19 mouse cellular contexts compared by ENCODE assay signal in genomic region chr3:151547182-151547581, GRCm38 (mm10).
A peak's percentile ranks its signal among the peaks of the same experiment; 100 is the strongest.
DNase-seq lines count a peak whose midpoint lies in the region; ATAC-seq lines count a peak whose summit lies in the region.
"Had no signal": no experiment of that assay in that cellular context is flagged by ENCODE, and none has a peak within 500 bp of the region (broad histone marks: within the 10 kb centered on the region; RNA-seq: fewer than 3 reads in every experiment).

No protein-coding gene starts in this region.

- WGBS in midbrain, embryonic 11.5 days = 86% methylated on average over 3 of the region's 3 CpGs
- 98% methylated on average over 3 of the region's 3 CpGs for WGBS in midbrain, embryonic 16.5 days

- no peak overlapping the region for H3K4me2 ChIP-seq in midbrain, embryonic 11.5 days
- H3K4me2 ChIP-seq in midbrain, embryonic 16.5 days (ENCODE audit: low read length) = no peak overlapping the region

- H3K36me3 ChIP-seq in midbrain, embryonic 11.5 days (ENCODE audit: control insufficient read depth, insufficient read depth, low read length) = no peaks in the 10 kb centered on the region
- no peaks in the 10 kb centered on the region for H3K36me3 ChIP-seq in midbrain, embryonic 16.5 days (ENCODE audit: control insufficient read depth, insufficient read depth, low read length)
- H3K36me3 ChIP-seq: G1E had no signal

- peak; percentile 76 for DNase-seq in heart, adult 11 months
- no peak for DNase-seq in heart, adult 18-20 months
- DNase-seq in midbrain, embryonic 11.5 days (ENCODE audit: low spot score, missing footprints) = peak; percentile 56
- DNase-seq: adrenal gland, adult 2 months; adrenal gland, adult 8-10 months; adrenal gland, postnatal 10 days; adrenal gland, postnatal 14 days; adrenal gland, postnatal 25 days; adrenal gland, postnatal 36 days; B cell, adult 2 months; cerebellum, adult 11 months; cerebellum, adult 11-12 months; cerebellum, adult 18-20 months had no signal

- H3K27me3 ChIP-seq in midbrain, embryonic 11.5 days (ENCODE audit: control insufficient read depth, insufficient read depth, low read length) = no peaks in the 10 kb centered on the region
- H3K27me3 ChIP-seq in midbrain, embryonic 16.5 days (ENCODE audit: control insufficient read depth, insufficient read depth, low read depth, low read length) = no peaks in the 10 kb centered on the region
- H3K27me3 ChIP-seq: CH12.LX, Patski had no signal

- H3K9me3 ChIP-seq in midbrain, embryonic 11.5 days (ENCODE audit: control insufficient read depth, low read length) = no peaks in the 10 kb centered on the region
- H3K9me3 ChIP-seq in midbrain, embryonic 16.5 days (replicated peaks; ENCODE audit: control insufficient read depth, low read length, poor library complexity, severe bottlenecking) = no peaks in the 10 kb centered on the region

- H3K4me3 ChIP-seq in midbrain, embryonic 11.5 days (ENCODE audit: low read depth, low read length) = no peak overlapping the region
- H3K4me3 ChIP-seq in midbrain, embryonic 16.5 days (ENCODE audit: low read depth, low read length) = no peak overlapping the region

- ATAC-seq in midbrain, embryonic 11.5 days (ENCODE audit: low FRiP score) = no peak
- no peak for ATAC-seq in midbrain, embryonic 16.5 days
- ATAC-seq: activated CD4-positive, CD25-positive, alpha-beta regulatory T cell, adult 4 months; CD4-positive, CD25-positive, alpha-beta regulatory T cell, adult 4 months; Patski had no signal

- no peak overlapping the region for H3K9ac ChIP-seq in midbrain, embryonic 11.5 days (ENCODE audit: low read length)
- H3K9ac ChIP-seq in midbrain, embryonic 16.5 days (ENCODE audit: low read depth, low read length) = no peak overlapping the region

- H3K4me1 ChIP-seq in midbrain, embryonic 11.5 days (ENCODE audit: control insufficient read depth, insufficient read depth, low read length) = no peaks in the 10 kb centered on the region
- no peaks in the 10 kb centered on the region for H3K4me1 ChIP-seq in midbrain, embryonic 16.5 days (ENCODE audit: control insufficient read depth, insufficient read depth, low read length)

- H3K27ac ChIP-seq in midbrain, embryonic 11.5 days (ENCODE audit: low read depth, low read length) = no peak overlapping the region
- no peak overlapping the region for H3K27ac ChIP-seq in midbrain, embryonic 16.5 days (ENCODE audit: low read length)

Comparison
In these comparisons a context has a peak if more than half of its experiments do, and no peak if none do; other contexts are left out.
1. DNase-seq: peak in heart, adult 11 months (single experiment) and midbrain, embryonic 11.5 days (single experiment); none in heart, adult 18-20 months (0 of 2).